Mouse (Mus musculus): Measurements from ENCODE around the gene Pithd1. TPM values are rescaled to one million over a fixed set of nuclear protein-coding genes. Genes with fewer than 3 reads are reported as not detected.

Gene Pithd1
- total RNA-seq, 1 experiment from 2014 or later = 30.8 TPM

- DNase-seq = no peak
These were observed 58.7 kb downstream of the Pithd1 start for GRCm38 (mm10) chr4:135928376-135928775.

GRCm38 (mm10) chr4:135926861-135927260 is 60.2 kb downstream of the Pithd1 start:
- DNase-seq = no peak

GRCm38 (mm10) chr4:135926195-135926808 is 60.8 kb downstream of the Pithd1 start:
- no peak for DNase-seq

Other genes with a start within 250 kb of the Pithd1 start
- 0.48 and 0.64 TPM in 2 replicates for gene Myom3, start 227.5 kb downstream of the Pithd1 start, total RNA-seq (2021)
- 125 and 168 TPM in 2 replicates for gene Srsf10, start 131.5 kb downstream of the Pithd1 start, total RNA-seq (2021)
- 118 and 134 TPM in 2 replicates for gene Pnrc2, start 113.4 kb downstream of the Pithd1 start, total RNA-seq (2021)
- gene Cnr2, start 91.9 kb downstream of the Pithd1 start, total RNA-seq (2021) = 1.7 and 2.2 TPM in 2 replicates
- gene Fuca1, start 66.5 kb downstream of the Pithd1 start, total RNA-seq (2021) = 87.8 and 93.9 TPM in 2 replicates
- 52.6 and 57.3 TPM in 2 replicates for gene Hmgcl, start 40.8 kb downstream of the Pithd1 start, total RNA-seq (2021)
- 13.0 and 15.7 TPM in 2 replicates for gene Gale, start 23.5 kb downstream of the Pithd1 start, total RNA-seq (2021)
- 66.4 and 74.3 TPM in 2 replicates for gene Lypla2, start 14.6 kb downstream of the Pithd1 start, total RNA-seq (2021)
- gene Eloa, start 34.5 kb upstream of the Pithd1 start, total RNA-seq (2021) = 40.8 and 42.3 TPM in 2 replicates
- gene Rpl11, start 66.2 kb upstream of the Pithd1 start, total RNA-seq (2021) = 605 and 780 TPM in 2 replicates
- gene Id3, start 156.2 kb upstream of the Pithd1 start, total RNA-seq (2021) = 59.6 and 78.0 TPM in 2 replicates
- gene E2f2, start 185.1 kb upstream of the Pithd1 start, total RNA-seq (2021) = 4.1 and 4.8 TPM in 2 replicates
- gene Asap3, start 219.1 kb upstream of the Pithd1 start, total RNA-seq (2021) = 1.8 and 2.8 TPM in 2 replicates